ENCODE assay signal across 1 mouse cellular context in the genomic region with DNA sequence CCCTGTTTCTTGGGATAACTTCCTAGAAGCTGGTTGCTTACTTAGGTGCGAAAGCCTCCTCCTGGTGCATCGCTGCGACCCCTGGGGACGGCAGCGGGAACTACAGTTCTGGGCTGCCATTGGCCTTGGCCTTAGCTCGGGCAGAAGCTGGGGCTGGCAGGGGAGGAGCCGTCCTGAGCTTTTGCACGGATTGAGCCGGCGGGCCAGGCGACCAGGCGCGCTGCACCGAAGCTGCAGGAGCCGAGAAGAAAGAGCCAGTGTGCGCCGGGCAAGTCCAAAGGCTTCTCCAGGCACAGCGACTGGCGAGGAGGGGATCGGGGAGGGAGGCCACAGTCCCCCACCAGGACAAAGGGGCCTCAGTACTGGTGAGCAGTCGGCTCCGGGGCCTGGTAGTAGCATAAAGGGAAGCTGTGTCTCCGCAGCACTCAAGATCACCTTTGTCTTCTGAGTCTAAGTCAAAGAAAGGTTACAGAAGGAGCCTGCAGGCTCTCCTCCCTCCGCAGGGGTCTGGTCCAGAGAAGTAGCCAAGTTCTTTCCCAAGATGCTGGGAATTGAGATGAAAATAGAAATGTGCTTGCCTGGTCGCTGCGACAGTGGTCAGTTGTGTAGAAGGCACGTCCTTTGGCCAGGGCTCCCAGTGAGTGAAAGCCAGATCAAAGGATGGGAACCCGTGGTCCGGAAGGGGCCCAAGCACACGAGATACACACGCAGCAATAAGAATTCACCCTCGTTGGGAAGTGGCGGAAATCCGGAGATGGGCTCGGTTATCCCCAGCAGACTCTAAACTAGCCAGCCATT.
TF ChIP-seq lines count a peak whose summit lies in the region.

No protein-coding gene starts in this region.

TF ChIP-seq in C2C12, 6 proteins besides CTCF, POLR2A, EP300 and RAD21:
- TF ChIP-seq FOSL1 (IDR thresholded peaks at IDR 0.05; ENCODE audit: insufficient read depth, low read length, poor library complexity, severe bottlenecking) (no peak), MYOG (IDR thresholded peaks at IDR 0.05; ENCODE audit: control insufficient read depth, extremely low read depth, insufficient read length) (no peak), MYOD1 (IDR thresholded peaks at IDR 0.05; ENCODE audit: control insufficient read depth, insufficient read length, low read depth) (no peak), CEBPB (IDR thresholded peaks at IDR 0.05; ENCODE audit: low read depth) (no peak), USF1 (IDR thresholded peaks at IDR 0.05; ENCODE audit: low read depth) (no peak), MAX (IDR thresholded peaks at IDR 0.05) (no peak)
